Mouse (Mus musculus): Measurements from ENCODE around the gene Enah.

The Enah gene

GRCm38 (mm10) chr1:181987226-181987625, 32.6 kb downstream of the Enah start:
- H3K4me1 ChIP-seq (replicated peaks; ENCODE audit: low read depth, low read length) = peaks cover 90% of the 10 kb centered on the region
- no peaks in the 10 kb centered on the region for H3K27me3 ChIP-seq (ENCODE audit: insufficient read depth, low read length)
- H3K4me3 ChIP-seq (replicated peaks; ENCODE audit: low read length) = no peak overlapping the region
- H3K36me3 ChIP-seq (ENCODE audit: insufficient read depth, low read length) = peaks cover 85% of the 10 kb centered on the region
- H3K9me3 ChIP-seq (ENCODE audit: low read length) = peaks cover 4% of the 10 kb centered on the region
- TF ChIP-seq POU5F1 (IDR thresholded peaks at IDR 0.05; ENCODE audit: borderline replicate concordance, low read length) (no peak), NANOG (IDR thresholded peaks at IDR 0.05; ENCODE audit: borderline replicate concordance, low read length) (no peak), CTCF (conservative IDR thresholded peaks at IDR 0.05; ENCODE audit: low read length) (no peak)

GRCm38 (mm10) chr1:181985880-181986279, 33.9 kb downstream of the Enah start:
- Histone ChIP-seq H3K36me3 (ENCODE audit: insufficient read depth, low read length) (peaks cover 86% of the 10 kb centered on the region), H3K4me1 (replicated peaks; ENCODE audit: low read depth, low read length) (peaks cover 88% of the 10 kb centered on the region), H3K27me3 (ENCODE audit: insufficient read depth, low read length) (no peaks in the 10 kb centered on the region), H3K4me3 (replicated peaks; ENCODE audit: low read length) (no peak overlapping the region), H3K9me3 (ENCODE audit: low read length) (peaks cover 4% of the 10 kb centered on the region)
- TF ChIP-seq NANOG (IDR thresholded peaks at IDR 0.05; ENCODE audit: borderline replicate concordance, low read length) (no peak), CTCF (conservative IDR thresholded peaks at IDR 0.05; ENCODE audit: low read length) (no peak), POU5F1 (IDR thresholded peaks at IDR 0.05; ENCODE audit: borderline replicate concordance, low read length) (no peak)

- Histone ChIP-seq H3K9me3 (ENCODE audit: low read length) (peaks cover 4% of the 10 kb centered on the region), H3K4me1 (replicated peaks; ENCODE audit: low read depth, low read length) (peaks cover 88% of the 10 kb centered on the region), H3K4me3 (replicated peaks; ENCODE audit: low read length) (no peak overlapping the region), H3K36me3 (ENCODE audit: insufficient read depth, low read length) (peaks cover 90% of the 10 kb centered on the region), H3K27me3 (ENCODE audit: insufficient read depth, low read length) (no peaks in the 10 kb centered on the region)
- TF ChIP-seq NANOG (IDR thresholded peaks at IDR 0.05; ENCODE audit: borderline replicate concordance, low read length) (no peak), CTCF (conservative IDR thresholded peaks at IDR 0.05; ENCODE audit: low read length) (no peak), POU5F1 (IDR thresholded peaks at IDR 0.05; ENCODE audit: borderline replicate concordance, low read length) (no peak)
Measured at GRCm38 (mm10) chr1:181984811-181985210, 35.0 kb downstream of the Enah start.

- Histone ChIP-seq H3K9me3 (ENCODE audit: low read length) (no peaks in the 10 kb centered on the region), H3K4me3 (replicated peaks; ENCODE audit: low read length) (no peak overlapping the region), H3K4me1 (replicated peaks; ENCODE audit: low read depth, low read length) (peaks cover 94% of the 10 kb centered on the region), H3K27me3 (ENCODE audit: insufficient read depth, low read length) (no peaks in the 10 kb centered on the region), H3K36me3 (ENCODE audit: insufficient read depth, low read length) (peaks cover 89% of the 10 kb centered on the region)
- TF ChIP-seq CTCF (conservative IDR thresholded peaks at IDR 0.05; ENCODE audit: low read length) (no peak), POU5F1 (IDR thresholded peaks at IDR 0.05; ENCODE audit: borderline replicate concordance, low read length) (no peak), NANOG (IDR thresholded peaks at IDR 0.05; ENCODE audit: borderline replicate concordance, low read length) (no peak)
Measured at GRCm38 (mm10) chr1:181980017-181980719, 39.6 kb downstream of the Enah start.

- no peak overlapping the region for H3K4me3 ChIP-seq (replicated peaks; ENCODE audit: low read length)
- no peak for TF ChIP-seq POU5F1 (IDR thresholded peaks at IDR 0.05; ENCODE audit: borderline replicate concordance, low read length)
- TF ChIP-seq NANOG (IDR thresholded peaks at IDR 0.05; ENCODE audit: borderline replicate concordance, low read length) = no peak
- no peak for TF ChIP-seq CTCF (conservative IDR thresholded peaks at IDR 0.05; ENCODE audit: low read length)
- H3K9me3 ChIP-seq (ENCODE audit: low read length) = no peaks in the 10 kb centered on the region
- H3K36me3 ChIP-seq (ENCODE audit: insufficient read depth, low read length) = peaks cover 86% of the 10 kb centered on the region
- H3K4me1 ChIP-seq (replicated peaks; ENCODE audit: low read depth, low read length) = peaks cover 89% of the 10 kb centered on the region
- H3K27me3 ChIP-seq (ENCODE audit: insufficient read depth, low read length) = no peaks in the 10 kb centered on the region
Measured at GRCm38 (mm10) chr1:181975510-181975909, 44.3 kb downstream of the Enah start.

GRCm38 (mm10) chr1:181974897-181975296, 44.9 kb downstream of the Enah start:
- Histone ChIP-seq H3K9me3 (ENCODE audit: low read length) (no peaks in the 10 kb centered on the region), H3K4me3 (replicated peaks; ENCODE audit: low read length) (no peak overlapping the region), H3K4me1 (replicated peaks; ENCODE audit: low read depth, low read length) (peaks cover 89% of the 10 kb centered on the region), H3K27me3 (ENCODE audit: insufficient read depth, low read length) (no peaks in the 10 kb centered on the region), H3K36me3 (ENCODE audit: insufficient read depth, low read length) (peaks cover 84% of the 10 kb centered on the region)
- no peak for TF ChIP-seq CTCF (conservative IDR thresholded peaks at IDR 0.05; ENCODE audit: low read length)
- TF ChIP-seq POU5F1 (IDR thresholded peaks at IDR 0.05; ENCODE audit: borderline replicate concordance, low read length) = no peak
- TF ChIP-seq NANOG (IDR thresholded peaks at IDR 0.05; ENCODE audit: borderline replicate concordance, low read length) = no peak

- H3K4me1 ChIP-seq (replicated peaks; ENCODE audit: low read depth, low read length) = peaks cover 90% of the 10 kb centered on the region
- H3K27me3 ChIP-seq (ENCODE audit: insufficient read depth, low read length) = no peaks in the 10 kb centered on the region
- H3K4me3 ChIP-seq (replicated peaks; ENCODE audit: low read length) = no peak overlapping the region
- no peaks in the 10 kb centered on the region for H3K9me3 ChIP-seq (ENCODE audit: low read length)
- peaks cover 93% of the 10 kb centered on the region for H3K36me3 ChIP-seq (ENCODE audit: insufficient read depth, low read length)
- TF ChIP-seq NANOG (IDR thresholded peaks at IDR 0.05; ENCODE audit: borderline replicate concordance, low read length) (no peak), CTCF (conservative IDR thresholded peaks at IDR 0.05; ENCODE audit: low read length) (no peak), POU5F1 (IDR thresholded peaks at IDR 0.05; ENCODE audit: borderline replicate concordance, low read length) (no peak)
Measured at GRCm38 (mm10) chr1:181965277-181965676, 54.5 kb downstream of the Enah start.

- Histone ChIP-seq H3K27me3 (ENCODE audit: insufficient read depth, low read length) (no peaks in the 10 kb centered on the region), H3K4me1 (replicated peaks; ENCODE audit: low read depth, low read length) (peaks cover 88% of the 10 kb centered on the region), H3K36me3 (ENCODE audit: insufficient read depth, low read length) (peaks cover 94% of the 10 kb centered on the region), H3K4me3 (replicated peaks; ENCODE audit: low read length) (no peak overlapping the region), H3K9me3 (ENCODE audit: low read length) (no peaks in the 10 kb centered on the region)
- TF ChIP-seq POU5F1 (IDR thresholded peaks at IDR 0.05; ENCODE audit: borderline replicate concordance, low read length) (no peak), NANOG (IDR thresholded peaks at IDR 0.05; ENCODE audit: borderline replicate concordance, low read length) (no peak), CTCF (conservative IDR thresholded peaks at IDR 0.05; ENCODE audit: low read length) (no peak)
Measured at GRCm38 (mm10) chr1:181963827-181964226, 56.0 kb downstream of the Enah start.

- TF ChIP-seq POU5F1 (IDR thresholded peaks at IDR 0.05; ENCODE audit: borderline replicate concordance, low read length) (no peak), NANOG (IDR thresholded peaks at IDR 0.05; ENCODE audit: borderline replicate concordance, low read length) (no peak), CTCF (conservative IDR thresholded peaks at IDR 0.05; ENCODE audit: low read length) (no peak)
- Histone ChIP-seq H3K36me3 (ENCODE audit: insufficient read depth, low read length) (peaks cover 93% of the 10 kb centered on the region), H3K27me3 (ENCODE audit: insufficient read depth, low read length) (no peaks in the 10 kb centered on the region), H3K9me3 (ENCODE audit: low read length) (no peaks in the 10 kb centered on the region), H3K4me3 (replicated peaks; ENCODE audit: low read length) (no peak overlapping the region), H3K4me1 (replicated peaks; ENCODE audit: low read depth, low read length) (peaks cover 87% of the 10 kb centered on the region)
Measured at GRCm38 (mm10) chr1:181963351-181963750, 56.4 kb downstream of the Enah start.
